In the genomic region with DNA sequence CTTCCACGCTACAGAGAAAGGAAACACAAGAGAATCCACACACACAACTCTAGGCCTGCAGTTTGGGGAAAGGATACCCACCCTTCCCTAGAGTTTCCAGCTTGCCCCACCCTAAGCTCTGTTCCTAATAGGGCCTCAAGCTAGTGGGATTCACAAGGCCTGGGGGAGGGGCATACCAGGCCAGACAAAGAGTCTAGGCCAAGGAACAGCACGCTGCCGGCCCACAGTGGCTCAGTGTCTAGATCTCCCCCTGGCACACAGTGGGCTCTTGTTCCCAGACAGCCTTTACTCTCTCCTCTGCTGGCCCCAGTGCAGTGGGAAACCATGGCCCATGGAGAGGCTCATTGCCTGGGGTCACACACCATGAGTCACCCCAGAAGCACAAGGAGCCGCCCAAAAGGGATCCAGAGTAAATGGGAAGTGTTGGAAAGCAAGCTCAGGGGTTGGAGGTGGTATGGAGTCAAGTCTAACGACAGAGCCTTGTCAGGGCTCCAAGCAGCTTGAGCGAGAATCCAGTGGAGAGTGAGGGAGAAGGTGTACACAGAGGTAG, we compare ENCODE assay signal across 13 mouse cellular contexts. TPM values are rescaled to one million over a fixed set of nuclear protein-coding genes. Genes with fewer than 3 reads are reported as not detected.
DNase-seq lines count a peak whose midpoint lies in the region; ATAC-seq and TF ChIP-seq lines count a peak whose summit lies in the region.
"Had no signal": no experiment of that assay in that cellular context is flagged by ENCODE, and none has a peak within 500 bp of the region (broad histone marks: within the 10 kb centered on the region; RNA-seq: fewer than 3 reads in every experiment).

No protein-coding gene starts in this region.

- no peak overlapping the region for H3K4me2 ChIP-seq in liver, embryonic 15.5 days
- no peak overlapping the region for H3K4me2 ChIP-seq in liver, embryonic 11.5 days
- no peak overlapping the region for H3K4me2 ChIP-seq in heart, embryonic 16.5 days (ENCODE audit: low read depth, low read length)
- peak overlapping the region; percentile 96; the same call in 1 of the 2 replicates for H3K4me2 ChIP-seq in neural tube, embryonic 13.5 days
- H3K4me2 ChIP-seq: lung, embryonic 15.5 days had no signal

- H3K27me3 ChIP-seq in liver, embryonic 15.5 days: peaks cover 61% of the 10 kb centered on the region
- H3K27me3 ChIP-seq in liver, embryonic 11.5 days (replicated peaks; ENCODE audit: control insufficient read depth, insufficient read depth, low read length): peaks cover 38% of the 10 kb centered on the region
- no peaks in the 10 kb centered on the region for H3K27me3 ChIP-seq in heart, embryonic 16.5 days (ENCODE audit: control insufficient read depth, insufficient read depth, low read length)
- H3K27me3 ChIP-seq in neural tube, embryonic 13.5 days: peaks cover 27% of the 10 kb centered on the region
- H3K27me3 ChIP-seq: lung, embryonic 15.5 days had no signal

- DNase-seq in cerebellum, postnatal 10 days: peak; percentile 46 to 59
- no peak for DNase-seq in cerebellum, postnatal 4 days (ENCODE audit: low spot score in 2 of 2)
- DNase-seq in liver, embryonic 11.5 days (ENCODE audit: low spot score): no peak
- DNase-seq in left cerebral cortex, postnatal 14 days (ENCODE audit: low spot score in 2 of 2): no peak
- no peak for DNase-seq in lung, adult 2 months
- DNase-seq: adrenal gland, adult 8-10 months; kidney, adult 9 months had no signal

- H3K9me3 ChIP-seq in liver, embryonic 15.5 days (replicated peaks): no peaks in the 10 kb centered on the region
- H3K9me3 ChIP-seq in liver, embryonic 11.5 days (ENCODE audit: control insufficient read depth, low read length): 0 out of 2 replicates have a peak, but pooled peaks cover 3% of the 10 kb centered on the region
- no peaks in the 10 kb centered on the region for H3K9me3 ChIP-seq in heart, embryonic 16.5 days (replicated peaks; ENCODE audit: control insufficient read depth, low read length)
- H3K9me3 ChIP-seq in neural tube, embryonic 13.5 days: no peaks in the 10 kb centered on the region
- H3K9me3 ChIP-seq: lung, embryonic 15.5 days had no signal

- no peak for TF ChIP-seq CTCF in lung, adult 2 months (IDR thresholded peaks at IDR 0.05; ENCODE audit: insufficient read depth, low read length)

- intact Hi-C loops in left cerebral cortex, postnatal 14 days (cut with DNase I): loop anchor here (10.0 kb wide), 1 partner anchor 106 kb away; no protein-coding TSS in a partner anchor

- no peaks in the 10 kb centered on the region for H3K36me3 ChIP-seq in liver, embryonic 15.5 days (replicated peaks)
- peaks cover 2% of the 10 kb centered on the region; the same call in 1 of the 2 replicates for H3K36me3 ChIP-seq in liver, embryonic 11.5 days (ENCODE audit: control insufficient read depth, insufficient read depth, low read length)
- peaks cover 8% of the 10 kb centered on the region; the same call in 1 of the 2 replicates for H3K36me3 ChIP-seq in heart, embryonic 16.5 days (ENCODE audit: control insufficient read depth, insufficient read depth)
- H3K36me3 ChIP-seq in neural tube, embryonic 13.5 days: peaks cover under 1% of the 10 kb centered on the region; the same call in 1 of the 2 replicates

- no peak overlapping the region for H3K27ac ChIP-seq in liver, embryonic 15.5 days (replicated peaks)
- H3K27ac ChIP-seq in liver, embryonic 11.5 days (ENCODE audit: low read depth, low read length): no peak overlapping the region
- H3K27ac ChIP-seq in heart, embryonic 16.5 days (ENCODE audit: low read length): no peak overlapping the region
- H3K27ac ChIP-seq in neural tube, embryonic 13.5 days (replicated peaks): peak overlapping the region; percentile 38; the same call in 1 of the 2 replicates
- H3K27ac ChIP-seq: lung, embryonic 15.5 days had no signal

- H3K4me3 ChIP-seq in liver, embryonic 15.5 days (replicated peaks): no peak overlapping the region
- H3K4me3 ChIP-seq in liver, embryonic 11.5 days (ENCODE audit: low read depth, low read length): no peak overlapping the region
- no peak overlapping the region for H3K4me3 ChIP-seq in heart, embryonic 16.5 days (ENCODE audit: low read length)
- no peak overlapping the region for H3K4me3 ChIP-seq in neural tube, embryonic 13.5 days
- no peak overlapping the region for H3K4me3 ChIP-seq in lung, adult 2 months (replicated peaks; ENCODE audit: extremely low read depth, low read depth, low read length)
- H3K4me3 ChIP-seq: erythroblast, embryonic 14.5 days; lung, embryonic 15.5 days had no signal

- WGBS in liver, embryonic 15.5 days (ENCODE audit: insufficient replicate concordance): 59% methylated on average over 6 of the region's 6 CpGs
- WGBS in liver, embryonic 11.5 days: 72% methylated on average over 6 of the region's 6 CpGs
- 62% methylated on average over 6 of the region's 6 CpGs for WGBS in heart, embryonic 16.5 days
- WGBS in neural tube, embryonic 13.5 days: 45% methylated on average over 6 of the region's 6 CpGs
- 50% methylated on average over 6 of the region's 6 CpGs for WGBS in lung, adult 2 months

- peak overlapping the region; percentile 17; the same call in 1 of the 2 replicates for H3K9ac ChIP-seq in liver, embryonic 15.5 days
- no peak overlapping the region for H3K9ac ChIP-seq in liver, embryonic 11.5 days (ENCODE audit: low read depth, low read length)
- H3K9ac ChIP-seq in heart, embryonic 16.5 days (ENCODE audit: low read length): 0 out of 2 replicates have a peak overlapping the region, but pooled peaks have one; percentile 6
- H3K9ac ChIP-seq in neural tube, embryonic 13.5 days: peak overlapping the region; percentile 1; the same call in 1 of the 2 replicates
- H3K9ac ChIP-seq: lung, embryonic 15.5 days had no signal

- ATAC-seq in liver, embryonic 15.5 days (ENCODE audit: insufficient read depth): no peak
- ATAC-seq in liver, embryonic 11.5 days (replicated peaks; ENCODE audit: low FRiP score): no peak
- ATAC-seq in heart, embryonic 16.5 days (replicated peaks; ENCODE audit: extremely low read depth, insufficient read depth, low FRiP score): no peak
- no peak for ATAC-seq in neural tube, embryonic 13.5 days (ENCODE audit: low read depth)

- no peak for TF ChIP-seq POLR2A in lung, adult 2 months (IDR thresholded peaks at IDR 0.05; ENCODE audit: borderline replicate concordance, extremely low read depth, low read depth, low read length)

- H3K4me1 ChIP-seq in liver, embryonic 15.5 days (replicated peaks): peaks cover 35% of the 10 kb centered on the region
- H3K4me1 ChIP-seq in liver, embryonic 11.5 days (replicated peaks; ENCODE audit: control insufficient read depth, insufficient read depth, low read length): peaks cover 24% of the 10 kb centered on the region
- peaks cover 15% of the 10 kb centered on the region for H3K4me1 ChIP-seq in heart, embryonic 16.5 days (ENCODE audit: control insufficient read depth, insufficient read depth, low read length)
- H3K4me1 ChIP-seq in neural tube, embryonic 13.5 days (replicated peaks): peaks cover 60% of the 10 kb centered on the region
- H3K4me1 ChIP-seq in lung, adult 2 months (ENCODE audit: control insufficient read depth, insufficient read depth, low read length): peaks cover 23% of the 10 kb centered on the region

RNA-seq across cellular contexts. Expression of gene Rhbdf1, which starts 3.5 kb away (rescaled TPM):
- polyA plus RNA-seq in liver, embryonic 15.5 days (2015; fragmentation: Nextera tagmentation; extraction: Ambion mirVana): 5.1 and 8.0 TPM in 2 replicates
- 16.9 and 19.1 TPM in 2 replicates for polyA plus RNA-seq in liver, embryonic 11.5 days (2014; fragmentation: Nextera tagmentation; extraction: Ambion mirVana)
- 35.6 and 44.2 TPM in 2 replicates for polyA plus RNA-seq in heart, embryonic 16.5 days (2015; fragmentation: Nextera tagmentation; extraction: Ambion mirVana)
- polyA plus RNA-seq in neural tube, embryonic 13.5 days (2015; fragmentation: Nextera tagmentation; extraction: Ambion mirVana): 28.9 and 30.4 TPM in 2 replicates
- 10 to 100 TPM; 16.5 to 18.0 TPM for total RNA-seq in left cerebral cortex, postnatal 14 days (2021)
- polyA plus RNA-seq in lung, adult 2 months (2012; rRNA removed): 183 and 195 TPM in 2 replicates

RNA-seq across cellular contexts. Expression of gene Mpg, which starts 7.7 kb away (rescaled TPM):
- 18.3 and 19.6 TPM in 2 replicates for polyA plus RNA-seq in liver, embryonic 15.5 days (2015; fragmentation: Nextera tagmentation; extraction: Ambion mirVana)
- polyA plus RNA-seq in liver, embryonic 11.5 days (2014; fragmentation: Nextera tagmentation; extraction: Ambion mirVana): 29.6 and 30.8 TPM in 2 replicates
- 19.1 and 20.4 TPM in 2 replicates for polyA plus RNA-seq in heart, embryonic 16.5 days (2015; fragmentation: Nextera tagmentation; extraction: Ambion mirVana)
- polyA plus RNA-seq in neural tube, embryonic 13.5 days (2015; fragmentation: Nextera tagmentation; extraction: Ambion mirVana): 35.8 and 36.6 TPM in 2 replicates
- total RNA-seq in left cerebral cortex, postnatal 14 days (2021): 10 to 100 TPM; 18.7 to 20.5 TPM
- 9.8 and 12.4 TPM in 2 replicates for polyA plus RNA-seq in lung, adult 2 months (2012; rRNA removed)

RNA-seq across cellular contexts. Expression of gene Snrnp25, which starts 13.4 kb away (rescaled TPM):
- 68.7 and 70.1 TPM in 2 replicates for polyA plus RNA-seq in liver, embryonic 15.5 days (2015; fragmentation: Nextera tagmentation; extraction: Ambion mirVana)
- polyA plus RNA-seq in liver, embryonic 11.5 days (2014; fragmentation: Nextera tagmentation; extraction: Ambion mirVana): 96.7 and 114 TPM in 2 replicates
- 42.6 and 50.9 TPM in 2 replicates for polyA plus RNA-seq in heart, embryonic 16.5 days (2015; fragmentation: Nextera tagmentation; extraction: Ambion mirVana)
- 45.7 and 46.8 TPM in 2 replicates for polyA plus RNA-seq in neural tube, embryonic 13.5 days (2015; fragmentation: Nextera tagmentation; extraction: Ambion mirVana)
- 10 to 100 TPM; 24.9 to 26.2 TPM for total RNA-seq in left cerebral cortex, postnatal 14 days (2021)
- 12.5 and 16.5 TPM in 2 replicates for polyA plus RNA-seq in lung, adult 2 months (2012; rRNA removed)

RNA-seq across cellular contexts. Expression of gene Il9r, which starts 18.5 kb away (rescaled TPM):
- 0.02 and 0.13 TPM in 2 replicates for polyA plus RNA-seq in liver, embryonic 15.5 days (2015; fragmentation: Nextera tagmentation; extraction: Ambion mirVana)
- 0.53 and 0.62 TPM in 2 replicates for polyA plus RNA-seq in liver, embryonic 11.5 days (2014; fragmentation: Nextera tagmentation; extraction: Ambion mirVana)
- polyA plus RNA-seq in heart, embryonic 16.5 days (2015; fragmentation: Nextera tagmentation; extraction: Ambion mirVana): 0.74 and 1.4 TPM in 2 replicates
- not detected in 2 replicates for polyA plus RNA-seq in neural tube, embryonic 13.5 days (2015; fragmentation: Nextera tagmentation; extraction: Ambion mirVana)
- not detected for total RNA-seq in left cerebral cortex, postnatal 14 days (2021)
- polyA plus RNA-seq in lung, adult 2 months (2012; rRNA removed): 1.4 and 2.3 TPM in 2 replicates
- polyA plus RNA-seq: C2C12; erythroblast, embryonic 14.5 days had no signal

RNA-seq across cellular contexts. Expression of gene Nprl3, which starts 48.9 kb away (rescaled TPM):
- 28.1 and 31.9 TPM in 2 replicates for polyA plus RNA-seq in liver, embryonic 15.5 days (2015; fragmentation: Nextera tagmentation; extraction: Ambion mirVana)
- 31.0 and 38.1 TPM in 2 replicates for polyA plus RNA-seq in liver, embryonic 11.5 days (2014; fragmentation: Nextera tagmentation; extraction: Ambion mirVana)
- polyA plus RNA-seq in heart, embryonic 16.5 days (2015; fragmentation: Nextera tagmentation; extraction: Ambion mirVana): 30.4 and 33.0 TPM in 2 replicates
- 39.8 and 42.8 TPM in 2 replicates for polyA plus RNA-seq in neural tube, embryonic 13.5 days (2015; fragmentation: Nextera tagmentation; extraction: Ambion mirVana)
- total RNA-seq in left cerebral cortex, postnatal 14 days (2021): 10 to 100 TPM; 47.0 to 57.0 TPM
- polyA plus RNA-seq in lung, adult 2 months (2012; rRNA removed): 77.9 and 85.7 TPM in 2 replicates

Comparison
In these comparisons a context has a peak if more than half of its experiments do, and no peak if none do; other contexts are left out.
1. DNase-seq: peak in cerebellum, postnatal 10 days (2 of 2); none in cerebellum, postnatal 4 days (0 of 2), liver, embryonic 11.5 days (single experiment), left cerebral cortex, postnatal 14 days (0 of 2) and lung, adult 2 months (single experiment).